Mouse (Mus musculus) lung, adult 18-20 months (tissue): Measurements from ENCODE around the gene Nt5c2.

Source experiments
- DNase-seq, 2 experiments: peaks; one replicate each; pipeline ENCODE4 v3.0.0; 2022; ENCODE audit warnings: mixed read lengths in 2 of 2

The Nt5c2 gene

GRCm38 (mm10) chr19:46877886-46878285, 137.1 kb downstream of the Nt5c2 start:
- no peak for DNase-seq

DNA sequence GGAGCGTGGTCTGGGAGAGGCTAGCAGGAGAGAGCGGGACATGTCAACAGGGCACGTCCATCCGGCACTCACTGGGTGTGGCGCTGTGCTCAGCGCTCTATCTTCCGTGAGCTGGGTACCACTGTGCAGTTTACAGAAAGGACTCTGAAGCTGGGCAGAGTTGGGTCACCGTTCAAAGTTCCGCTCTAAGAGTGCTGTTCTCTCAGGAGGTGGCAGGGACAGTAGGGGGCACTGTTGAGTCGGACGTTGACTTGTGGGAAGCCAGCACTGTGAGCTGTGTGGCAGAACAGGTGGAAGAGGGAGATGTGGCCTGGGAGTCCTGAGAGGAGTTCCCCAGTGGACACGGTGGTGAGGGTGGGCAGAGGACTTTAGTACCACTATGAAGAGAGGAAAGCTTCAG, 139.2 kb downstream of the Nt5c2 start:
- DNase-seq, result peak; percentile 79 to 85

DNA sequence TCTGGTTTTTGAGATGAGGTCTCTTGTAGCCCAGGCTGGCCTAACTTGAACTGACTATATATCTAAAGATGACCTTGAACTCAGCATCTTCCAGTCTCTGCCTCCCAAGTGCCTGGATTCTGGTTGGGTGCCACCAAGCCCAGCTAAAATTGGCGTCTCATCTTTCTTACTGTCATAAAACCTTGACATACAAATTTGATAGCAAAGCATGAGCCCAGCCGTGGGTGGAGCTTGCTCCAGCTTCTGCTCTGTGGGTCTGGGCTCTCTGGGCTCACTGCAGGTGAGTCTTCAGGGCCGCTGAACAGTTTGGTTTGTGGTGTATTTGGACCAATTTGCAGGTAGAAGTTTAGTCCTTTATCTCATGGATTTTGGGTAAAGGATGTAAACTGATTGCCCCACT, 141.0 kb downstream of the Nt5c2 start:
- DNase-seq, result no peak

GRCm38 (mm10) chr19:46871651-46872050, 143.3 kb downstream of the Nt5c2 start:
- DNase-seq, result no peak

GRCm38 (mm10) chr19:46871096-46871495, 143.9 kb downstream of the Nt5c2 start:
- DNase-seq, result no peak

- DNase-seq, result peak; percentile 80 to 81
Measured at GRCm38 (mm10) chr19:46869526-46869925, 145.4 kb downstream of the Nt5c2 start.

DNA sequence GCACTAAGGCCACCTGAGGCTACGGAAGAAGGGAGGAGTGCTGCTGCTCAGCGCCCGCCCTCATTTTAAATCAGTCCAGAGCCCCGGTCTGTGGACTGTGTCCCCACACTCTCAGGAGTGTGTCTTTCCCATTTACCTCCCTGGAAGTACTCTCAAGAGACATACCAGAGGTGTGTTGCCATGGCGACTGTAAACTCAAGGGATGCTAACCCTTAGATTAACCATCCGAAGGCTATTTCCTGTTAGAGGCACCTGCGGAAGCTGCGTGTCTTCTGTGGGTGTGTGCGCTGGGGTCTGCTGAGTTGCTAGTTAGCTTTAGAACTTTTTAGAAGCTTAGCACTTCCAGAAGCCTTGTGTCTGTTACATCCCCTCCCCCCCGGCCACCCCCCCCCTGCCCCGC, 145.9 kb downstream of the Nt5c2 start:
- peak; percentile 21 to 28 for DNase-seq

GRCm38 (mm10) chr19:46865381-46865780, 149.6 kb downstream of the Nt5c2 start:
- DNase-seq, result no peak

DNA sequence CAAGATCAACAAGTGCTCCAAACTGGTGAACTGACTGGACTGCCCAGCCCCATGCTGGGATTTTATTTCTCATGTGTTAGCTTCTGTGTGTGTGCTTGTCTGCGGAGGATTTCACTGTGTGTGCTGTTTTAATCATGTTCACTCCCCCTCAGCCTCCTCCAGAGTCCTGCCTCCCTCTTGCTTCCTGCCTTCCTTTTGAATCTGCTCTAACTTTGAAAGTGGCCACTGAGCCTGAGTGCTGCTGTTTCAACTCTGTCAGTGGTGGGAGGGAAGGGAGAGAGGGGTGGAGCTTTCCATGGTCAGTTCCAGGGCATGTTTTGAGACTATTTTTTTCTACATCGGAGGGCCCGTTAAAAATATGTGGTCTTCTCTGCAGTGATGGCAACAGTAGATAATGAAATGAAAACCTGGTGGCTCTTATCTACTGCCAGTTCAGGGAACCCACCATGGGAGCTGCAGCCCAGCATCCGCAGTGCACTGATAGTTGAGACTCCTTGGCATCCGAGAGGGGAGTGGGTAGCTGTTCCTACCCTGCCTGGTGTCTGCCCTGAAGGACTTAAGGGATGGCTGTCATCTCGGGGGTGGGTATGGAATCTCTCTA, 150.1 kb downstream of the Nt5c2 start:
- no peak for DNase-seq

- DNase-seq, result no peak
Measured at GRCm38 (mm10) chr19:46864079-46864478, 150.9 kb downstream of the Nt5c2 start.

DNA sequence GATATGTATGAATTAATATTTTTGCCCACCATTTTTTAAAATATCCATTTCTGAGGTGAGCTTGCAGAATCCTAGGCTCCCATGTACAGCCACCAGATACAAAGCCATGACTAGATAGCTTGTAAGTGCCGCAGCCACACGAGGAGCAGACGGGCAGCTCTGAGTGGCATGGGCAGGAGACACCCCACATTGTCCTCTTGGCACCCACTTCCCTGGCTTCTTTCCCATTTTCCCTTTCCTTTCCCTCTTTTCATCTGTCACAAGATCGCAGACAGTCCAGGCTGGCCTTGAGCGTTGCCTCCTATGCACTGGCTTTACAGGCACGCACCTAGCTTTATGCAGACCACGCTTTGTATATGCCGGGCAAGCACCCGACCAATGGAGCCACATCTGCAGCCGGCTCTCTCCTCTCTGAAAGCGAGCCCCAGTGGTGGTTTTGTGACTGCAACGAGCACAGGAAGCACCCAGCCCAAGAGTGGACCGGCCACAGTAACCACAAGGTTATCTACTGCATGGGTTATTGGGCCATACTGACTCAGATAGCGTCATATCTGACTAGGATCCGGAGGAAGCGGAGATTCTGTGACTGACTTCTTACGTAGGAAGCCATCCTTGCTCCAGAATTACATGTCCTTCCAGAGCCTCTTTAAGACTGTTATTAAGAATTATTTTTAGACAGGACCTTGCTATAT, 151.6 kb downstream of the Nt5c2 start:
- DNase-seq, result peak; percentile 40 to 48

- DNase-seq, result no peak
Measured at GRCm38 (mm10) chr19:46862556-46862955, 152.4 kb downstream of the Nt5c2 start.

GRCm38 (mm10) chr19:46858200-46858599, 156.8 kb downstream of the Nt5c2 start:
- no peak for DNase-seq

DNA sequence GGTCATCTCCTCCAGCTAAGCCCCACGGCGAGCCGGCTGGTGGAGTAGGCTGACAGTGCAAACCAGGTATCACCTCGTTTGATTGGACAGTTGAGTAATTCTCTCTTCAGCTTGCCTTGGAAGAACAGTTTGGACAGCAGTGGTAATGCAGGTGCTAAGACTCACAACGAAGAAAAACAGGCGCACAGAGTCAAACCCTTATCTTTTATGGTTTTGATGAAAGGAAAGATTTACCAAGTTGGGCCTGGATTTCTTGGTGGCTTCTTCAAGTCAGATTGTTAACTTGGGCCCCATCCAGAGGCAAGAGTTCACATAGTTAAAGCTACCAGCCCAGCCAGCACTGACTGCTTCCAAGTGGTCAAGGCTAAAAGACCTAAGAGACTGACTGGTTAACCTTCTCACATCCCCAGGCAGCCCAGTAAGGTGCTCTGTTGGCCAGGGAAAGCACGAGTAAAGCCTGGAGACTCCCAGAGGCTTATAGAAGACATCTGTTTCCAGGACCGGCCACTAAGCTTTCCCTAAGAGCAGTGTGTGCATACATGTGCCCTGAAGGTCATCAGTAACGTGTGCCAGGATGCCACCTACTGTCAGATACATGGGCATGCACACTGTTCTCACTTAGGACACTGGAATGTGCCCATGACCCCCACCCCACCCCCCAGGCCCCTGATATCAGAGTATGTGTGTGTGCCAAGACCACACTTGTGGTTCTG, 157.5 kb downstream of the Nt5c2 start:
- DNase-seq, result no peak

DNA sequence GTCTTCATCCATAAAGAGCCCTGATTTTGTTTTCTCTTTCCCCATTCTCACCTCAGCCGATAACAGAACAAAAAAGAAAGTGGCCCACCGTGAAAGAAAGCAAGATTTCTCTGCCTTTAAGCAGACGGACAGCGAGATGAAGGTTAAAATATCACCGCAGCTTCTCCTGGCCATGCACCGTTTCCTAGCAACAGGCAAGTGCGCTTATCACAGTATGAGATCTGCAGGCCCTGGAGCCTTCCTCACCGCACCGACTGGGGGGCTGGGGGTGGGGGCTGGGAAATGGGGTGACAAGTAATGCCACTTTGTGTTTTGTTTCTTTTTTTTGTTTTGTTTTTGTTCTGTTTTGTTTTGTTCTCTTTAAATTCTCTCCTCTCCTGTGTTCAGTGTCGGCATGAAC, 158.2 kb downstream of the Nt5c2 start:
- no peak for DNase-seq

GRCm38 (mm10) chr19:46856232-46856631, 158.7 kb downstream of the Nt5c2 start:
- no peak for DNase-seq

DNA sequence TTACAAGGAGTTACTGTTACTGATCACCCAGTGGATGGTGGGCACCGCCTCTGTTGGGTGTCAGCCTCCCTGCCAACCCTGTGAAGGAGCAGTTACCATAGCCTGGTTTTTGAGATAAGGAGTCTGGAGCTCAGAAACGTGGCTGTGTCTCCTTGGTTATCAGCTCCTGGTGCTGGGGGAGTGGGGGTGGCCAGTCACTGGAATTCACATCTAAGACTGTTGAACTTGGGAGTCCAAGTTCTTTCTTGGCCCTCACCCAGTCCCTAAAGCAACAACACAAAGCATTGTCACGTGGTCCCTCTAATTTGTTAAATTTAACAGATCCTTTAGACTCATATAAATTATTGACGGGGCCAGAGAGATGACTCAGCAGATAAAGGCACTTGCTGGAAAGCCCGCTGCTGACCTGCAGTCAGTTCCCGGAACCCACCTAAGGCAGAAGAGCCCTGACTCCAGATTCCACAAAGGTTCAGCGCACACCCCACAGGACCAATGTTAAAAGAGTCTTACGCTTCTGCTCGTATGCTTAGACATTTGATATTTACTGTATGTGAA, 165.4 kb downstream of the Nt5c2 start:
- DNase-seq, result no peak

- no peak for DNase-seq
Measured at GRCm38 (mm10) chr19:46848381-46849268, 166.3 kb downstream of the Nt5c2 start.

- no peak for DNase-seq
Measured at GRCm38 (mm10) chr19:46846459-46846858, 168.5 kb downstream of the Nt5c2 start.

DNA sequence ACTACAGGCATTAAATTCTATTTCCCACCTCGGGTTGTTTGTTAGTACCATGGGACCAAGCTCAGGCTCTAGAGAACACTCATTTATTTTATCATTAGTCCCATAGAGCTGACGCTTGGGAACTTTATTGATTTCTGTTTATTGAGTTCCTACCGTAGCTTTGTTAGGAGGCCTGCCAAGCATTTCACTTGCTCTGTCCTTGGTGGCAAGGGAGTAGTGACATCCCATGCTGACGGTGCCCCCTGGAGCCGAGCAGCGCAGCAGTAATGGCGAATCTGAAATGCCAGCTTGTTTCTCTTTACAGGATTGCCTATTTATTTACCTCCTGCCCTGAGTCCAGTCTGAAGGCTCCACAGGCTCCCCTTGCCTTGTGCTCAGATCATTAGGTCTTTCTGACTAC, 168.9 kb downstream of the Nt5c2 start:
- DNase-seq, result no peak

DNA sequence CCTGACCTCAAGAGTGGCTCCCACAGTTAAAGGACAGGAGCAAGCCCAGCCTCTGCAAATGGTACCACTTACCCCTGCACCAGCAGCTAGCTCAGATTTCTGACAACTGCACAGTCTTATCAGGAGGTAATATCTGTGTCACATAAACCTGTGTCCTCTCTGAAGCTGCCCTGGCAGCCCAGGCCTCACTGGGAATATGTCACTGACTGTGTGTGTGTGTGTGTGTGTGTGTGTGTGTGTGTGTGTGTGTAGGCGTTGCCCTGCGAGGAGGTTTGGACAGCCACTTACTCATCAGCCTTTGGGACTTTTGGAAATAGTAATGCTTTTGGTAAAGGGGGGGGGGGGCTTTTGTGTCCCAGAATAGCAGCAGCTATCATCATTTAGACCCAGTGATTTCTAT, 171.9 kb downstream of the Nt5c2 start:
- no peak for DNase-seq

DNA sequence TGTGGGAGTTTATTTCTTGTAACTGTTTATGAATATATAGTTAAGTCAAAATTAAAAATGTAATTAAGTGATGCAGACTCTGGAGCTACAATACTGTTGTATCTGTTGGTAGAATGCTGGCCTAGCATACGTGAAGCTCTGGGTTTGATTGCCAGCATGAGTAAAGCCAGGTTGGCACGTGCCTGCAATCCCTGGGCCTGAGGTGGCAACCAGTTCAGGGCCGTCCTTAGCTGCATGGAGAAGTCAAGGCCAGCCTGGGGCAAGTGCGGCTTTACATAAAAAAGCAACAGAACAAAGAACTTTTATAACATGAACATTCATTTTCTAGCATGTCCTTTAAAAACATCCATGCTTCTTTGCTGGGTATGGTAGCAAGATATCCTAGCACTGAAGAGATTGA, 173.9 kb downstream of the Nt5c2 start:
- DNase-seq, result no peak
